Mouse (Mus musculus) inflammation-experienced regulatory T-cells, adult 6 months (primary cell): ENCODE data around the gene Mettl5. TPM values are rescaled to one million over a fixed set of nuclear protein-coding genes. Genes with fewer than 3 reads are reported as not detected.

Source experiments
- ATAC-seq: one replicate; pipeline ENCODE4 v1.8.0; 2017
- polyA plus RNA-seq, 3 experiments: library from polyadenylated mRNA; unstranded; fragments of 100-300 nt; shearing (Covaris generic); gene quantifications; one replicate each; pipeline ENCODE4 v1.2.1; 2017

Mettl5 gene
- polyA plus RNA-seq, 3 experiments from 2014 or later, result 63.9 to 71.4 (median 69.6) TPM

DNA sequence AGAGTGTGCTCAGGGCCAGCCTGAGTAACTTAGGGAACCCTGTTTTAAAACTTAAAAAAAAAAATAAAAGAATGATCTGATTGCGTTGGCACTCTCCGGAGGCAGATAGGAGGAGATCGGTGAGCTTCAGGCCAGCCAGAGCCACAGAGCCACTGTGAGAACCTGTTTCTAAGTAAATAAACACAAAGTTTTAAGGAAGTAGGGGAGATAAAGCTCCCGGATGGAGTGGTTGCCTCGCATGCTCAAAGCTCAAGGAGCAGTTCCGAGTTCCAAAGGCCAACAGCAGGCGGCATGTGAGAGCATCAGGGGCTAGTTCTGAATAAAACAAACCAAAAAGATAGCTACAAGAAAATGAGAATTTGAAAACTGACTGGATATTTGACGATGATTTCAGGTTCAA is 29.0 kb downstream of the Mettl5 start:
- ATAC-seq, result no peak

DNA sequence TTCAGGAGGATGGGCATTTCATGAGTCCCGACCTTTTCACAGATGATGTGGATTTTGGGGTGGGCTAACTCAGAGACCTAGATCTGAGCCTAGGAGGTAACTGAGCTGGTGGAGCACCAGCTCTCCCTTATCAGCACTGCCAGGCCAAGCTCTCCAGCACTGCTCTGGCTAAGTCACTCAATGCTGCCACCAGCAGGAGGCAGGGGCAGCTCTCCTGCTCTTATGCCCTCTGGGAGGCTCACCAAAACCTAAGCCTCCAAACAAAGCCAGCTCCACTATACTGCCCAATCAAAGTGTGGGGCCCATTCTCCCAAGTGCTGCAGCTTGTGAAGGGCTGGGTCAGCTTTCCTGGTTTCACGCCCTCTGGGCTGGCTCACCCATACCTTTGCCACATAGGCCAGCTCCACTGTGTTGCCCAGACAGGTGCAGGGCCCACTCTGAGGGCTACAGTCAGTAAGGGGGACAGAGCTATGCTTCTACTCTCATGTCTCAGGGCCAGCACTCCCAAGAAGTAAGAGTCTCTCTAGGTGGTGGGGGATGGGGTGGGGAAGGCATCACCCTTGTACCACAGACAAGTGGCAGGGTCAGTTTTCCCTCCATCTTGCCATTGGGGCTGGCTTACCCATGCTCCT is 33.9 kb downstream of the Mettl5 start:
- no peak for ATAC-seq

DNA sequence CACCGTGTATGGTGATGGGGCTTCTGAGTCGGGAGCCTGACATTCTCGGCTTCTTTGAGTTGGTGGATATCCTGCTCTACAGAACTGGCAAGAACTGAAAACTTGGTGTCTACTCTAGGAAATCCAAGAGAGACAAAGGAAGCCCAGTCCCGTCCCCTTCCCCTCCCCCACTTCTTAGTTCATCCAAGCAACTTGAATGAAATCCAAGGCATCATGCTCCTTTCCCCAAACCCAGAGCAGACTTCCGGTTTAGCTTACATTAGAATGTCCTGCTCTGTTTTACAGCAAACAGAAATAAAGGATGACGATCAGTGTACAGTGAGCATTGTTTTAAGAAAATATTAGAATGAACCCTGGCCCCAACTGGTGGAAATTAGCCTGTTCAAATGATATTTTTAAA is 36.2 kb downstream of the Mettl5 start:
- no peak for ATAC-seq

DNA sequence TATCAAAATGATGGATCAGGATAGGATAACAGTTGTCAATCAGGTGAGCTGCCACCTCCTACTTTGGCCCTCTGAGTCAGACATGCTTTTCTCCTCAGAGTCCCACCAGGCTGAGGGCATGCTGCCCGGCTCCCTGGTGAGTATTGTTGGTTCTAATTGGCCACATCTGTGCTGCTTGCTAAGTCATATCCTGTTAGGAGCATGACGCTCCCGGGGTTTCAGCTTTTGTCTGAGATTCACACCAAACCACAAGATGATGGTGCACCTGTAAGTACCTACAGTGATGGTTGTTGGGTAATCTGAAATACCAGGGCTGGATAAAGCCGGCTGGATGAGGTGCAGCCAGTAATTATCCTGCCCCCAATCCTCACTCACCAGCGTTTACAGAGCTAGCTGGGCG is 45.2 kb downstream of the Mettl5 start:
- ATAC-seq, result no peak

DNA sequence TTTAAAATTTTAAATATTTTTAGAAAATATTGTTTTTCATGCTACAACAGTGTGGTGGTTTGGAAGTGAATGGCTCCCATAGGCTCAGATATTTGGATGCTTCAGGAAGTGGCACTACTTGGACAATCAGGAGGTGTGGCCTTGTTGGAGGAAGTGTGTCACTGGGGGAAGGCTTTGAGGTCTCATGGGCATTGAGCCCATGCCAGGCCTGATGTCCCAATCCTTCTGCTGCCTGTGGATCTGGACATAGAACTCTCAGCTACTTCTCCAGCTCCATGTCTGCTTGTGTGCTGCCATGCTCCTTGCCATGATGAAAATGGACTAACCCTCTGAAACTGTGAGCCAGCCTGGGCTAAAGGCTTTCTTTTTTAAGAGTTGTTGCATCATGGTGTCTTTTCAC is 46.7 kb downstream of the Mettl5 start:
- no peak for ATAC-seq

DNA sequence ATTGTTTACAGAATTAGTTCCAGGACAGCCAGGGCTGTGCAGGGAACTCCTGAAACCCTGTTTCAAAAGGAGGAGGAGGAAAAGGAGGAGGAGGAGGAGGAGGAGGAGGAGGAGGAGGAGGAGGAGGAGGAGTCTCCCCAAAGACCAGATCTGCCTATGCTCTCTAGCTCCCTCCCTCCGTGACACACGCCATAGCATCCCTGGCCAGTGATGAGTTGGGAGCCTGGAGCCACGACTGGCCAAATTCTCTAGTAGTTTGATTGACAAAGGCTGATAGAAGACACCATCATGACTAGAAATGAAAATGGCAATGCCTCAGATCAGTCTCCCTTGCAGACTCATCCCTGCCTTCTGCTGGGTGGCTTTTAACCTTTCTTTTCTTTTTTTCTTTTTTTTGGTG is 47.4 kb downstream of the Mettl5 start:
- no peak for ATAC-seq

DNA sequence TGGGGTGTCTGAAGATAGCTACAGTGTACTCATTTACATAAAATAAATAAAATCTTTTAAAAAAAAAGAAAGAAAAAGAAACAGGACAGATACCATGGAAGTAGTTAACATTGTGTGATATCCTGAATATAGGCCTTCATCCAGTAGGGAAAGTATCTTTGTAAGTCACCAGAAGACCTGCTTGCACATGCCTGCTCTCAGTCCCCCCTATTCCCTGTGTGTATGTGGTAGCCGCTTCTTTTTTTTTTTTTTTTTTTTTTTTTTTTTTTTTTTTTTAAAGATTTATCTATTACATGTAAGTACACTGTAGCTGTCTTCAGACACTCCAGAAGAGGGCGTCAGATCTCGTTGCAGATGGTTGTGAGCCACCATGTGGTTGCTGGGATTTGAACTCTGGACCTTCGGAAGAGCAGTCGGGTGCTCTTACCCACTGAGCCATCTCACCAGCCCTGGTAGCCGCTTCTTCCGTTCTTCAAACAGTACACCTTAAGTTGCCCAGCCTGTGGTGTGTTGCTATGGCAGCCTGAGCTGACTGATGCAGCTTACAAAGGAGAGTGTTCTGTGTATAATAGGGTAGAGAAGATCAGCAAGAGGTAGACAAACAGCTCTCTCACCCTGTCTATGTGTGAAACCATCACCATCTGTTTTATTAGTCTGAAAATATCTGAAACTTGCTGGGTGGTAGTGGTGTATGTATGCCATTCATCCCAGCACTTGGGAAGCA is 48.0 kb downstream of the Mettl5 start:
- ATAC-seq, result no peak

DNA sequence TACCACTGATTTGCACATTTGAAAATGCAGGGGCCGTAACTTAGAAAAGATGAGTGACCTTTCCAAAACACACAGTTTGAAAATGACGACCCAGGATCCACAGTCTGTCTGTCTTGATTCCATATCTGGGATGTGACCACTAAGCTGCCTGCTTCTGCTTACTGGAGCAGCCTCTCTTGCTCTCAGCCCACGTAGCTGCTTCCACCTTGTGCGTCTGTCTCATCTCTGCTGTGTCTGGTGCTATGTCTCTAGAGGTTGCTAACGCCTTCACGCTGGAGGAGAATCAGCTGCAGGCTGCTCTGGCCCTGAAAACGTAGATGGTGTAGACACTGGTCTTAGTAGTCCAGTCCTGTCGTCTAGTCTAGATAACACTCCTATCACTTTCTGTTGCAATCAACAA is 55.3 kb downstream of the Mettl5 start:
- ATAC-seq, result no peak

DNA sequence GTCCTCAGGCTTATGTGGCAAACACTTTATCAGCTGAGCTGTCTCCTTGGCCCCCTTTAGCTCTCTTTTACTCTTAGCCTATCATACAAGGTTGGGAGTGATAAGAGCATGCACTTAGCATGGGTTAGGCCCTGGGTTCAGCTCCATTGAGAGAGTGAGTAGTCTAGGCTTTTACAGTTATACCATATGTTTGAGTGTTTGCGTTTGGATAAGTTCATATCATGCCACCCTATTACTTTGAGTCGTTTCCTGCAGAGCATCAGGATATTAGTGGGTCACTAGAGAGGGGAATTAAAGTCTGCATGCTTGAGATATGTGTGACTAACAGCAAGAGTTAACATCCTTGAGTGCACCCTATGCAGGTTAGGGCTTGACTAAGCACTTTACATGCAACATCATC is 55.7 kb downstream of the Mettl5 start:
- ATAC-seq, result no peak

DNA sequence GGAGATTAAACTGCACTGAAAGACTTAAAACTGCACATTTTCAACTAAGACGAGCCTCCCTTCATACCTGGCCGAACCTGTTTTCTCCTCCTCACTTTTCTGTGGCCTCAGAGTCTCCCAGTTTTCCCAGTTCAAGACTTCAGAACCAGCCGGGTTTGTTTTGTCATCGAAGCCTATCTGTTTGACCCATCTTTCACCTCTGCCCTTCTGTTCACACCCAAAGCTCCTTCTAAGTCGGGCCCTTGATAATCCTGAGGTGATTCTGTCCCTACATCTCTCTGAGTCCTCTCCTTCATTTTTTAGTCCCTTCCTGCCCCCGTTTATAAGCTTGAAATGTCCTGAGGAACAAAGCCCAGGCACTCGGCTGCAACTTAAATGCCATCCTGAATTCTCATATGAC is 57.4 kb downstream of the Mettl5 start:
- ATAC-seq, result no peak

DNA sequence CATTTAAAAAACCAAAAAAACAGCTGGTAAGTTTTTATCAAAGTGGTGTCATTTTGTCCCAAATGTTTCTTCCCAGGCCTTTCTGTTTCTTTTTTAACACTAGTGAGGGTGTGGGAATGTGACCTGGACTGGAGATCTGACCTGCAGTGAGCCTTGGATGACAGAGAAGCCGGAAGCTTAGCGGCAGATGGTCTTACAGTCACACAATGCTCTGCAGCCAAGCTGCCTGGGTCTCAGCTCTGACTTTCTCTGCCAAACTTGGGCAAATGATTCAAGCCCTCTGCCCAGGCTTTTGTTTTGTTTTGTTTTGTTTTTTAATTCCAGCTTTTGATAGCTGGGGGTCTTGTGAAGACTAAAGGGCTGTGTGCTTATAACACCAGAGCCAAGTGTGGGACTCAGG is 59.0 kb downstream of the Mettl5 start:
- no peak for ATAC-seq

DNA sequence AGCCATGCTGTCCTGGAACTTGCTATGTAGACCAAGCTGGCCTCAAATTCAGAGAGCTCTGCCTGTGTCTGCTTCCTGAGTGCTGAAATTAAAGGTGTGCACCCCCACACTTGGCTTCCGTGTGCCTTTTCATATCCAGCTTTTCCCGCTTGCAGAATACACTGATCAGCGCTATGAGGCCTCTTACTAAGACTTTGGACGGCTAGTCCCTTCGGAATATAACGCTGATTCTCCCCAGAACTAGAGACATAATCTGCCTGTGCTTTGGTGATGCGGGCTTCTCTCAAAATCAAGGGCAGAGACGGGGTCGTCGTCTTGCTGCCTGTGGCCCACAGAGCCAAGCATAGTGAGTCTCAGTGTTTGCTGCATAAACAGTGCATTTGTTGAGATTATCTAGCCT is 59.5 kb downstream of the Mettl5 start:
- ATAC-seq, result no peak

DNA sequence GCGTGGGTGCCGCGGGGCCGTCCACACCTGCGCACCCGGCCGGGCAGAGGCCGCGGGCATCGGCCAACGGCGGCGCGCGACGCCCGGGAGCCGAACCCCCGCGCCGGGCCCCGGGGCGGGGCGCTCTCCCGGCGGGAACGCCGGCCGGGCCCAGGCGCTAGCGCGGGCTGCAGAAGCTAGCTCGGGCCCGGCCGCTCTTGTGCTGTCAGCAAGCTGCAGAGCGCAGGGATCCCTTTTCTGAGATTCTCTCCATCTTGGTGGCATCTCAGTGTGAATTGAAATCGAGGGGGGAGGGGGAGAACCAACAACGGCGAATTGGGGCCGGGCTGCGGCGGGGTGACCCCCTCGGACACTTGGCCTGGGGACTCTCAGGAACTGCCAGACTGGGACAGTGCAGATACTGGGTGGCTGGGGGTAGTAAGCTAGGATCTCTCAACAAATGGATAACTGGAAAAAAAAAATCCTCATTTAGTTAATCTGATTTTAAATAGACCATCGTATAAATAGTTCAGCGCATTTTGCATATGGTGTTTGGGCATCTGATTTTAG is 62.2 kb downstream of the Mettl5 start:
- no peak for ATAC-seq

DNA sequence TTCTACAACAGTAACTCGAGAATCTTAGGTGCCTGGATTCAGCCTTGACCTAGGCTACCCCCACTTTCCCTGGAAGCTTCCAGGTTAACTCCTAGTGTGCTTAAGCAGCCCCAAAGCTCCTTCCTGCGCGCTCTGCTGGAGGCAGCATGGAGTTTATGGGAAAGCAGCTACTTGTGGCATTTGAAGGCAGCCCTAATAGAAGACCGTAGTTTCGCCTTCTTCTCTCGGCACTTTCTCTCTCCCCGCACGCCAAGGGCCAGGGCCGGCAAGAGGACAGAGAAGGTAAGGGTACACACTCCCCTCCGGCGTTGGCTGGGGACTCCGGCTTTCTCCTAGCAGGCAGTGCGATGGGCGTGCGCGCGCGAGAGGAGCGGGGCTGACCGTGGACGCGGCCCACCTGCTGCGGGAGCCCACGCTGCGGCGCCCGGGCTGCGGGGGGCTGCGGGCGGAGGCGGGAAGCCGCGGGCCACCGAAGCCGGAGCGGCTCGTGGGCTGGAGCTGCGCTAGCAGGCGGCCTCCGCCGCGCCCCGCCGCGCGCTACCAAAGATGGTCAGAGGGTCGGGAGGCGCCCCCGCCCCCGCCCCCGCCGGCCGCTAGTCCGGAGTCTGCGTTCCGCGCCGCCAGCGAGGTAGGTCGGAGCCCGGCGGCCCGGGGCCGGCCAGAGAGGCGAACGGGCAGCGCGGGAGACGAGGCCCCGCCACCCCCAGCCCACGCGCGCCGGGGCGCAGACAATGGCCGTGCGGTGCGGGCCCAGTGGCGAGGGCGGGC is 62.9 kb downstream of the Mettl5 start:
- ATAC-seq, result no peak

DNA sequence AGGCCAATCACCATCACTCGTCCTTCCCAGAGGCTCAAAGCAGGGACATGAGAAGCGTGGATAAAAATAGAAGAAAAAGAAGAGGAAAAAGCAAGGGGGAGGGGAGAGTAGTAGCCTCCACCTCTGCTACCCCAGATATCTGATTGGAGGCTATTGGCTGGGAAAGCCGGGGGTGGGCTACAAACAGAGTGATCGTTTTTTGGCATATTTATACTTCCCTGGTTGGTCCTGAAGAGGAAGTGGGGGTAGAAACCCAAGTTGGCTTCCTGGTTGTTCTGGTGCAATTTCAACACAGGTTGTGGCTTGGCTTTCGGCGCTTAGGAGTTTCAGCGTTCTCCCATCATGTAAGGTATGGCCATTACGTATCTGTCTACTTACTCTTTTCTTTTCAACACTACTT is 63.7 kb downstream of the Mettl5 start, which contains the start of gene Klhl23:
Gene Klhl23, plus strand, starts transcription at position 234 of the 400 bp plus-strand sequence.
- no peak for ATAC-seq

Other genes with a start within 250 kb of the Mettl5 start
- under 1 TPM in 1 of 3 experiments, not detected in 2; 0.52 TPM for gene Bbs5, start 238.4 kb downstream of the Mettl5 start, polyA plus RNA-seq
- not detected for gene Klhl41, start 215.5 kb downstream of the Mettl5 start, polyA plus RNA-seq
- 10 to 100 TPM in 2 of 3 experiments, 1 to 10 TPM in 1; 9.4 to 11.3 (median 11.1) TPM for gene Fastkd1, start 172.1 kb downstream of the Mettl5 start, polyA plus RNA-seq
- 100 to 1,000 TPM; 199 to 210 (median 207) TPM for gene Ppig, start 163.1 kb downstream of the Mettl5 start, polyA plus RNA-seq
- 1 to 10 TPM; 3.8 to 4.6 (median 4.3) TPM for gene Ccdc173, start 96.0 kb downstream of the Mettl5 start, polyA plus RNA-seq
- 10 to 100 TPM; 42.9 to 51.1 (median 50.9) TPM for gene Phospho2, start 96.0 kb downstream of the Mettl5 start, polyA plus RNA-seq
- 1 to 10 TPM in 1 of 3 experiments, under 1 TPM in 1, not detected in 1; 0.12 to 1.1 TPM for gene Klhl23, start 63.7 kb downstream of the Mettl5 start, polyA plus RNA-seq
- gene Ssb, start 24.1 kb downstream of the Mettl5 start, polyA plus RNA-seq, result 100 to 1,000 TPM; 304 to 401 (median 325) TPM
- 10 to 100 TPM; 13.4 to 19.8 (median 13.7) TPM for gene Ubr3, start 11.6 kb upstream of the Mettl5 start, polyA plus RNA-seq
- 10 to 100 TPM in 2 of 3 experiments, 1 to 10 TPM in 1; 7.0 to 13.4 (median 13.0) TPM for gene Myo3b, start 153.5 kb upstream of the Mettl5 start, polyA plus RNA-seq